In the genomic region with DNA sequence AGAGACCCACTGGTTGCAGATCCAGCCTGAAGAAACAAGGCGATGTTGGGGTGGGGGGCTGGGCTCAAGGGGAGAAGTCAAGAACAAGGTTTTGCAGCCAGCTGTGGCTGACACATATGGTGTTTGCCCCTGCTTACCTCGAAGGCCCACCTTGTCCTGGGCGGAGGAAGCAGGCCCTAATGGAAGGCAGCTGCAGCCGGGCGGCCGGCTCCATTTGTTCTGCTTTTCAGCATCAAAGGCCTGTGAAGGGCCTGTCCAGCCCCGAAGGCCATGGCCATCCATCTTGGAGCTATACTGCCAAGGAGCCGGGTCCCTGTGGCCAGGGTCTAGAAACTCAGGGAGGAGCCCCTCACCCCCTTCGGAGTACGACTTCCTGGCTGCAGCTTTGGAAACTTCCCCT, we compare ENCODE assay signal across 34 mouse cellular contexts. TPM values are rescaled to one million over a fixed set of nuclear protein-coding genes. Genes with fewer than 3 reads are reported as not detected.
DNase-seq lines count a peak whose midpoint lies in the region; ATAC-seq lines count a peak whose summit lies in the region.
"Had no signal": no experiment of that assay in that cellular context is flagged by ENCODE, and none has a peak within 500 bp of the region (broad histone marks: within the 10 kb centered on the region; RNA-seq: fewer than 3 reads in every experiment).

No protein-coding gene starts in this region.

- peak overlapping the region; percentile 23; the same call in 1 of the 2 replicates for H3K27ac ChIP-seq in hindbrain, embryonic 10.5 days
- H3K27ac ChIP-seq in hindbrain, embryonic 14.5 days = no peak overlapping the region
- H3K27ac ChIP-seq in neural tube, embryonic 11.5 days (ENCODE audit: low read depth, low read length) = no peak overlapping the region
- H3K27ac ChIP-seq: heart, embryonic 10.5 days; heart, embryonic 15.5 days; kidney, embryonic 15.5 days; liver, embryonic 12.5 days; midbrain, embryonic 15.5 days; neural tube, embryonic 12.5 days; stomach, postnatal 0 days had no signal

- H3K4me1 ChIP-seq in hindbrain, embryonic 10.5 days (replicated peaks) = peaks cover 7% of the 10 kb centered on the region; the same call in 1 of the 2 replicates
- no peaks in the 10 kb centered on the region for H3K4me1 ChIP-seq in hindbrain, embryonic 14.5 days (replicated peaks; ENCODE audit: control insufficient read depth, insufficient read depth, low read length)
- no peaks in the 10 kb centered on the region for H3K4me1 ChIP-seq in neural tube, embryonic 11.5 days (ENCODE audit: control insufficient read depth, insufficient read depth, low read length)
- H3K4me1 ChIP-seq: heart, embryonic 15.5 days; kidney, embryonic 15.5 days; liver, embryonic 12.5 days; megakaryocyte, embryonic 14.5 days; midbrain, embryonic 15.5 days; neural tube, embryonic 12.5 days had no signal

- DNase-seq in hindbrain, embryonic 10.5 days (ENCODE audit: low spot score) = peak; percentile 38
- no peak for DNase-seq in hindbrain, embryonic 14.5 days (ENCODE audit: low spot score)
- peak; percentile 39 for DNase-seq in embryo, embryonic 9.5 days (ENCODE audit: extremely low spot score)
- peak; percentile 72 for DNase-seq in forelimb bud, embryonic 11.5 days (ENCODE audit: low read depth, low spot score)
- peak; percentile 54 for DNase-seq in neural tube, embryonic 11.5 days (ENCODE audit: low spot score)
- no peak for DNase-seq in thymus, adult 18-20 months
- DNase-seq in heart, adult 11 months = no peak
- DNase-seq: adrenal gland, postnatal 14 days; cerebellum, adult 11-12 months; cerebellum, postnatal 14 days; forebrain, postnatal 0 days; gastrocnemius, postnatal 10 days; heart, postnatal 36 days; kidney, adult 18-20 months; kidney, postnatal 25 days; liver, postnatal 0 days; lung, postnatal 4 days; right cerebral cortex, postnatal 4 days; thymus, postnatal 4 days had no signal

- no peaks in the 10 kb centered on the region for H3K36me3 ChIP-seq in hindbrain, embryonic 10.5 days
- no peaks in the 10 kb centered on the region for H3K36me3 ChIP-seq in hindbrain, embryonic 14.5 days (replicated peaks; ENCODE audit: control insufficient read depth, insufficient read depth)
- no peaks in the 10 kb centered on the region for H3K36me3 ChIP-seq in neural tube, embryonic 11.5 days (ENCODE audit: control insufficient read depth, insufficient read depth, low read length)
- H3K36me3 ChIP-seq: heart, embryonic 10.5 days; heart, embryonic 15.5 days; kidney, embryonic 15.5 days; liver, embryonic 12.5 days; midbrain, embryonic 15.5 days; neural tube, embryonic 12.5 days had no signal

- ATAC-seq in hindbrain, embryonic 14.5 days (ENCODE audit: low FRiP score) = no peak
- ATAC-seq in neural tube, embryonic 11.5 days (ENCODE audit: insufficient read depth, low FRiP score, low TSS enrichment) = no peak
- ATAC-seq: forebrain, postnatal 0 days; hindbrain, embryonic 16.5 days; liver, embryonic 12.5 days; liver, postnatal 0 days; midbrain, embryonic 15.5 days; Patski had no signal

- H3K4me2 ChIP-seq in hindbrain, embryonic 14.5 days (replicated peaks) = no peak overlapping the region
- H3K4me2 ChIP-seq in neural tube, embryonic 11.5 days (ENCODE audit: low read depth) = no peak overlapping the region
- H3K4me2 ChIP-seq: heart, embryonic 15.5 days; kidney, embryonic 15.5 days; liver, embryonic 12.5 days; midbrain, embryonic 15.5 days; neural tube, embryonic 12.5 days had no signal

- WGBS in hindbrain, embryonic 10.5 days = 68% methylated on average over 10 of the region's 10 CpGs
- WGBS in hindbrain, embryonic 14.5 days = 69% methylated on average over 10 of the region's 10 CpGs
- WGBS in neural tube, embryonic 11.5 days = 46% methylated on average over 10 of the region's 10 CpGs

- no peaks in the 10 kb centered on the region for H3K27me3 ChIP-seq in hindbrain, embryonic 10.5 days (ENCODE audit: insufficient read depth, poor library complexity, severe bottlenecking)
- no peaks in the 10 kb centered on the region for H3K27me3 ChIP-seq in hindbrain, embryonic 14.5 days (ENCODE audit: control insufficient read depth, insufficient read depth, low read length)
- no peaks in the 10 kb centered on the region for H3K27me3 ChIP-seq in neural tube, embryonic 11.5 days (ENCODE audit: control insufficient read depth, insufficient read depth, low read length)
- H3K27me3 ChIP-seq: kidney, embryonic 15.5 days; liver, embryonic 12.5 days; midbrain, embryonic 15.5 days had no signal

- H3K9ac ChIP-seq in hindbrain, embryonic 14.5 days = no peak overlapping the region
- H3K9ac ChIP-seq in neural tube, embryonic 11.5 days (ENCODE audit: low read length) = no peak overlapping the region
- H3K9ac ChIP-seq: forebrain, postnatal 0 days; heart, embryonic 15.5 days; kidney, embryonic 15.5 days; liver, embryonic 12.5 days; liver, postnatal 0 days; midbrain, embryonic 15.5 days; neural tube, embryonic 12.5 days had no signal

- H3K4me3 ChIP-seq in hindbrain, embryonic 10.5 days = no peak overlapping the region
- no peak overlapping the region for H3K4me3 ChIP-seq in hindbrain, embryonic 14.5 days (replicated peaks; ENCODE audit: low read length)
- no peak overlapping the region for H3K4me3 ChIP-seq in neural tube, embryonic 11.5 days (ENCODE audit: low read depth, low read length)
- H3K4me3 ChIP-seq: heart, embryonic 10.5 days; heart, embryonic 15.5 days; kidney, embryonic 15.5 days; liver, embryonic 12.5 days; megakaryocyte, embryonic 14.5 days; midbrain, embryonic 15.5 days; neural tube, embryonic 12.5 days had no signal

- H3K9me3 ChIP-seq in hindbrain, embryonic 10.5 days = no peaks in the 10 kb centered on the region
- no peaks in the 10 kb centered on the region for H3K9me3 ChIP-seq in hindbrain, embryonic 14.5 days (ENCODE audit: control insufficient read depth, low read length)
- no peaks in the 10 kb centered on the region for H3K9me3 ChIP-seq in neural tube, embryonic 11.5 days (ENCODE audit: control insufficient read depth, low read length)
- H3K9me3 ChIP-seq: heart, embryonic 10.5 days; heart, embryonic 15.5 days; kidney, embryonic 15.5 days; liver, embryonic 12.5 days; midbrain, embryonic 15.5 days; neural tube, embryonic 12.5 days had no signal

RNA-seq across cellular contexts. Expression of a gene that starts 38.4 kb away (rescaled TPM):
- polyA plus RNA-seq in hindbrain, embryonic 10.5 days (2016; fragmentation: Nextera tagmentation; extraction: Ambion mirVana) = 6.2 and 10.3 TPM in 2 replicates
- 14.2 and 20.0 TPM in 2 replicates for polyA plus RNA-seq in hindbrain, embryonic 14.5 days (2014; fragmentation: Nextera tagmentation; extraction: Ambion mirVana)
- 5.4 and 7.3 TPM in 2 replicates for polyA plus RNA-seq in neural tube, embryonic 11.5 days (2014; fragmentation: Nextera tagmentation; extraction: Ambion mirVana)

RNA-seq across cellular contexts. Expression of a gene that starts 59.1 kb away (rescaled TPM):
- not detected in 2 replicates for polyA plus RNA-seq in hindbrain, embryonic 10.5 days (2016; fragmentation: Nextera tagmentation; extraction: Ambion mirVana)
- not detected in 2 replicates for polyA plus RNA-seq in hindbrain, embryonic 14.5 days (2014; fragmentation: Nextera tagmentation; extraction: Ambion mirVana)
- polyA plus RNA-seq in neural tube, embryonic 11.5 days (2014; fragmentation: Nextera tagmentation; extraction: Ambion mirVana) = not detected in 2 replicates
- polyA plus RNA-seq: forebrain, embryonic 11.5 days; forebrain, postnatal 0 days; heart, embryonic 10.5 days; heart, embryonic 15.5 days; hindbrain, embryonic 16.5 days; intestine, embryonic 14.5 days; kidney, embryonic 15.5 days; liver, embryonic 12.5 days; liver, postnatal 0 days; lung, embryonic 16.5 days; midbrain, embryonic 15.5 days; neural tube, embryonic 12.5 days; Patski; spleen, adult 2 months; stomach, postnatal 0 days; thymus, postnatal 0 days had no signal

Comparison
In these comparisons a context has a peak if more than half of its experiments do, and no peak if none do; other contexts are left out.
1. DNase-seq: peak in hindbrain, embryonic 10.5 days (single experiment), embryo, embryonic 9.5 days (single experiment), forelimb bud, embryonic 11.5 days (single experiment) and neural tube, embryonic 11.5 days (single experiment); none in hindbrain, embryonic 14.5 days (single experiment), thymus, adult 18-20 months (0 of 2) and heart, adult 11 months (single experiment).